Mouse (Mus musculus) central nervous system, embryonic 11.5 days (tissue): ENCODE data around the gene Zfp846. TPM values are rescaled to one million over a fixed set of nuclear protein-coding genes. Genes with fewer than 3 reads are reported as not detected.

Experiments used
- polyA plus RNA-seq: library from polyadenylated mRNA; depleted of rRNA; stranded (reverse); fragments of >200 nt; gene quantifications from 2 replicates; pipeline ENCODE4 v1.2.3, GENCODE M21; 2012; rRNA removed

The Zfp846 gene
- 9.9 and 17.5 TPM in 2 replicates for polyA plus RNA-seq

DNA sequence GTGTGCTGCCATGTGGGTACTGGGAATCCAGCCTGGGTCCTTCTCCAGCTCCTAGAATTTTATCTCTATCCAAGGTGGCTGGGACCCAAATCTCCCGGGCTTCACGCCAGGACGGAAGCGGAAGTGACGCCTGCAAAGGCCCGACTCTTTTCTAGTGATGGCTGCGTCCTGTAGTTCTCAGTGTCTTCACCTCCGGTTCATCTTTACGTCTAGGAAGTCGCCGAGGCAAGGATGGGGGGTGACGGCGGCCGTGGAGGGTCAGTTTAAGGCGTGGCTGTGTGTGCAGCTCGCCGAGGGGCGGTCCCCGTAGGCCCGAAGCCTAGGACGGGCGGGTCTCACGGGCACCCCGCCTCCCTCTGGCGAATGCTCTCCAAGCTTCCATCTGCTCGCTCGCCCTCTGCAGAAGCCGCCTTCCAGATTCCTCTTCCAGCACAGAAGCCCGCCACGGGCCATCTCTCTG is at the start of gene Zfp846:
Zfp846 (plus strand) TSS at position 117 of the 460 bp plus-strand sequence.

DNA sequence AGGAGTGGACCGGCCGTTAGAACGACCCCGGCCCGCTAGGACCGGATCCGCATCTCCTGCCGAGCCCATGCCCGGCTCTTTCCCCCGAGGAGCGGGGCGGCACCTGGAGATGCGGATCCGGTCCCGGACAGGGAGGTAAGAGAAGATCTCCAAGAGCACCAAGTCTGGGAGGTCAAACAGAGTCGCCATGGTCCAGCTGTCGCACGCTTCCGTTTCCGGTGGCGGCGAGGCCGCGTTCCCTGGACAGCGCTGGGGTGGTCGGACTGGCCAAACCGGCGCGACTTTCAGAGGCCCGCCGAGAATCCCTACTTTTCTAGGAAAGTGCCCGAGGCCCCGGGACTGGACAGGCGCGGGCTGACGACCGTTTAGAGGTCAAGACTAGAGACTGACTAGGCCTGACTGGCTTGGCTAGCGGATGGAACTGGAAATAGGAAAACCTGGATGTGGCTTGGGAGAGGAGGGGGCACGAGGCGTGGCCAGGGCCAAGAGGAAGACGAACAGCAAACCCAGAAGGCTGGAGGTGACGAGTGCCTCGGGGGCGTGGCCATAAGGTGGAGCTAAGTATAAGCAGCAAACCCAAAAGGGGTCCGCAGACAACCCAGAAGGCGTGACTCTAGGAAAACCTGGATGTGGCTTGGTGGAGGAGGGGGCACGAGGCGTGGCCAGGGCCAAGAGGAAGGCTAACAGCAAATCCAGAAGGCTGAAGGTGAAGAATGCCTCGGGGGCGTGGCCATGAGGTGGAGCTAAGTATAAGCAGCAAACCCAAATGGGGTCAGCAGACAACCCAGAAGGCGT is 61.2 kb downstream of the Zfp846 start, which contains the start of gene Ubl5:
Ubl5 (plus strand) TSS at position 778 of the 795 bp plus-strand sequence.

DNA sequence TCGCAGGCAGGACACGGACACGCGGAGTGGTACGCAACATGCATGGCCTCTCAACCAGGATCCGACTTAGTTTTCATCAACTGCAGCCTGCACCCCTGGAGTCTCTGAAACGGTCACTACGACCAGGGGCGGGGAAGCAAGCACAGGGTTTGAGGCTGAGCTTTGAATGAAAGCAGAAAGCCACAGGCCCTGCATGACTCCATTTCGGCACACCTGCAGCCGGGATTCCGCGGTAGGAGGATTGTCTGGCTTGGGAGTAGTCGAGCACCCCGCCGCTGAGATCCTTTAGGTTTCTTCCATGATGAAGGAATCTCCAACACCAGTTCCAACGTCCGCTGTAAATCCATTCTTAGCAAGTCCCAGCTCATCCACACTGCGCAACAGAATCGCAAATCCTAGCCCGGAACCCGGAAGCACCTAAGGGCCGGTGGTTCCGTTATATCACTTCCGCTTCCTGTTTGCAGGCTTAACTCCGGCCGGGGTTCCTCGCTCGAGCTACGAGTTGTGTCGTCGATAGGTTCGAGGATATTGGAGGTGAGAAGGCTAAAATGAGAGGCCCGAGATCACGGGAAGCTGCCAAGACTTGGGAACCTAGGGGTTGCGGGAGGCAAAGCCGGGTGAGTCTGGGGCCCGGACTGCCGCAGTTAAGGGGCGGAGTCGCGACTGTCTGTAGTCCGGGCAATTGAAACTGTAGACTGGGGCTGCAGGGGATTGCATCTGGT is 63.4 kb downstream of the Zfp846 start, which contains the start of gene Fbxl12:
Fbxl12 (minus strand) TSS at position 408 of the 722 bp plus-strand sequence.

DNA sequence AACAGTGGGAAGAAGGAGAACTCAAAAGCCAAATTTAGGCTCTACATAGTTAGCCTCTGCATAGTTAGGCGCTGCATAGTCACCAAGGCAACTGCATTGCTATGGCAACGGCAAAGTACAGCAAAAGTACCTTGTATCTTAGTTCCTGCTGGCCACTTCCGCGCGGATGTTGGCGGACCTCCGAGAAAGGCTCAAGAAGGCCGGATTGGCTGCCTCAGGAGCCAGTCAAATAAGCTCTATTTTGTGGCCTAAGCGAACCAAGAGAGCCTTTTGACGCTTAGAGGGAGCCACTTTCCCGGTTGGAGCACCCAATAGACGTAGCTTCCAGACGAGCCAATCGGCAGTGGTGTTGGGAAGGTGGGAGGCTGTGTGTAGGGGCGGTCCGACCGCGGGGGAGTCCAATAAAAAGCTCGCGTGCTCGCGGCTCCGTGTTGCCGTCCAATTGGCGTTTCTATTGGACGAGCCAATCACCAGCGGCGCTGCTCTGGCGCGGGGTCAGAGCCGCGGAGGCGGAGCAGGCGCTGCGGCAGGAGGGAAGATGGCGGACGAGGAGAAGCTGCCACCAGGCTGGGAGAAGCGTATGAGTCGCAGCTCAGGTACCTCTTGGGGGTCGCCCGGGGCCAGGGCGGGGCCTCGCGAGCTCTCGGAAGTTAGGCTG is 70.6 kb downstream of the Zfp846 start, which contains the start of gene Pin1:
Pin1 (plus strand) TSS at position 494 of the 658 bp plus-strand sequence.

Other genes with a start within 250 kb of the Zfp846 start
- 0.02 TPM in 1 of 2 replicates, not detected in the other for gene Olfr18, start 245.2 kb upstream of the Zfp846 start, polyA plus RNA-seq
- gene Zfp560, start 196.1 kb upstream of the Zfp846 start, polyA plus RNA-seq = 8.4 and 25.4 TPM in 2 replicates
- gene Zfp26, start 121.1 kb upstream of the Zfp846 start, polyA plus RNA-seq = 14.0 and 22.5 TPM in 2 replicates
- 22.6 and 29.3 TPM in 2 replicates for gene Zfp426, start 88.5 kb upstream of the Zfp846 start, polyA plus RNA-seq
- gene Zfp266, start 59.9 kb upstream of the Zfp846 start, polyA plus RNA-seq = 48.9 and 75.4 TPM in 2 replicates
- 356 and 496 TPM in 2 replicates for gene Ubl5, start 61.6 kb downstream of the Zfp846 start, polyA plus RNA-seq
- gene Fbxl12, start 63.5 kb downstream of the Zfp846 start, polyA plus RNA-seq = 23.0 and 30.5 TPM in 2 replicates
- gene Pin1, start 70.8 kb downstream of the Zfp846 start, polyA plus RNA-seq = 21.5 and 33.5 TPM in 2 replicates
- gene Olfm2, start 165.1 kb downstream of the Zfp846 start, polyA plus RNA-seq = 11.8 and 21.4 TPM in 2 replicates
- 0.58 and 0.86 TPM in 2 replicates for gene Col5a3, start 233.8 kb downstream of the Zfp846 start, polyA plus RNA-seq
- gene Rdh8, start 237.2 kb downstream of the Zfp846 start, polyA plus RNA-seq = not detected in 2 replicates